Mouse (Mus musculus) thymus, adult 2 months (tissue): ENCODE results near the gene Faap100. TPM values are rescaled to one million over a fixed set of nuclear protein-coding genes. Genes with fewer than 3 reads are reported as not detected.

ENCODE experiments used
- DNase-seq: peaks from one replicate; pipeline ENCODE4 v3.0.0; 2021
- H3K27ac ChIP-seq: fragments of 200-500 bp; 2 replicates; pipeline ENCODE4 v1.5.1; 2012; ENCODE audit warnings: low read length, control low read depth; ENCODE audit not compliant: control insufficient read depth, insufficient read depth
- H3K27me3 ChIP-seq: fragments of 200-500 bp; 2 replicates; pipeline ENCODE4 v1.6.1; 2012; ENCODE audit warnings: mild to moderate bottlenecking, low read length, moderate library complexity, mixed read lengths; ENCODE audit not compliant: control insufficient read depth, insufficient read depth
- H3K36me3 ChIP-seq: fragments of 200-500 bp; 2 replicates; pipeline ENCODE4 v1.6.1; 2012; ENCODE audit warnings: mild to moderate bottlenecking, low read length, moderate library complexity; ENCODE audit not compliant: control insufficient read depth, insufficient read depth
- H3K4me1 ChIP-seq: fragments of 200-500 bp; replicated peaks from 2 replicates; pipeline ENCODE4 v1.6.1; 2012; ENCODE audit warnings: low read length; ENCODE audit not compliant: control insufficient read depth, insufficient read depth
- H3K4me3 ChIP-seq: fragments of 200-500 bp; 2 replicates; pipeline ENCODE4 v1.5.1; 2012; ENCODE audit warnings: mild to moderate bottlenecking, low read length, control low read depth, moderate library complexity; ENCODE audit not compliant: control insufficient read depth, insufficient read depth
- CTCF ChIP-seq: fragments of 200-500 bp; IDR thresholded peaks from 2 replicates; pipeline ENCODE4 v1.5.1; 2012; ENCODE audit warnings: mild to moderate bottlenecking, control low read depth, low read length, moderate library complexity, borderline replicate concordance; ENCODE audit not compliant: control insufficient read depth, poor library complexity, insufficient read depth; ENCODE audit errors: extremely low read depth
- POLR2A ChIP-seq: fragments of 200-500 bp; IDR thresholded peaks from 2 replicates; pipeline ENCODE4 v1.6.1; 2012; ENCODE audit warnings: mild to moderate bottlenecking, low read length, control low read depth, moderate library complexity; ENCODE audit not compliant: control insufficient read depth, poor library complexity, insufficient read depth; ENCODE audit errors: extremely low read depth
- WGBS: fragments of 180-500 bp; shearing (Covaris S2); methylation state at CpG from one replicate; pipeline ENCODE4 v1.1.7; 2018; 5-methylcytosine and 5-hydroxymethylcytosine counted together
- polyA plus RNA-seq: library from polyadenylated mRNA; depleted of rRNA; stranded (reverse); fragments of >200 nt; gene quantifications from 2 replicates; pipeline ENCODE4 v1.2.3, GENCODE M21; 2012; rRNA removed

The Faap100 gene
- polyA plus RNA-seq, 1 experiment = 64.4 TPM

DNA sequence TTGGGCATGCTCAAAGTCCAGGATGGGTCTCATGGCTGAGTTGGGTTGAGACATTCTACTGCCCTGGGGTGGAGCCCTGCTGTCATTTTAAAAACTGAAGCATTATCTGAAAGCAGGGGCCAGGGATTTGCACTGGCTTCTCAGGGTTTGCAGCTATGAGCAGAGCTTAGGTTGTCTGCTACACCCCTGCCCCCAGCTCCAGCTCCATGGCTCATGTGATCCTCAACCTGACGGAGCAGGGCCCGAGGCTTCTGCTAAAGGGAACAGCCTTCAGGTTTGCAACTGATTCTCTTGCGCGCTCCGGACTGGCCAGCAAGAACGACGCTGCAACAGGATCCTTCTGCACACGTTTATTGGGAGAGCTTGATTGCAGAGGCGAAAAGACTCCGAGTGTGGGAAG lies 58.4 kb downstream of the Faap100 start:
- no peak overlapping the region for H3K27ac ChIP-seq
- peaks cover 11% of the 10 kb centered on the region for H3K4me1 ChIP-seq
- WGBS = 97% methylated on average over 10 of the region's 10 CpGs
- no peaks in the 10 kb centered on the region for H3K36me3 ChIP-seq
- no peak for DNase-seq
- H3K27me3 ChIP-seq = no peaks in the 10 kb centered on the region
- no peak overlapping the region for H3K4me3 ChIP-seq
- TF ChIP-seq CTCF (no peak), POLR2A (no peak)

GRCm38 (mm10) chr11:120319310-120319709 lies 59.3 kb downstream of the Faap100 start:
- H3K27ac ChIP-seq = no peak overlapping the region
- TF ChIP-seq CTCF = no peak
- TF ChIP-seq POLR2A = no peak
- no peaks in the 10 kb centered on the region for H3K27me3 ChIP-seq
- H3K36me3 ChIP-seq = no peaks in the 10 kb centered on the region
- peaks cover 12% of the 10 kb centered on the region for H3K4me1 ChIP-seq
- H3K4me3 ChIP-seq = no peak overlapping the region
- WGBS = 92% methylated on average over 5 of the region's 5 CpGs
- no peak for DNase-seq

Other genes starting within 250 kb of the Faap100 start
- 165 and 167 TPM in 2 replicates for gene Slc38a10, start 227.4 kb downstream of the Faap100 start, polyA plus RNA-seq
- 11.0 and 15.1 TPM in 2 replicates for gene Bahcc1, start 145.8 kb downstream of the Faap100 start, polyA plus RNA-seq
- 1,233 and 1,455 TPM in 2 replicates for gene Actg1, start 30.2 kb downstream of the Faap100 start, polyA plus RNA-seq
- 0.19 and 0.37 TPM in 2 replicates for gene Fscn2, start 17.2 kb downstream of the Faap100 start, polyA plus RNA-seq
- gene Nploc4, start 58.9 kb upstream of the Faap100 start, polyA plus RNA-seq = 71.4 and 86.4 TPM in 2 replicates
- gene Tspan10, start 63.9 kb upstream of the Faap100 start, polyA plus RNA-seq = 16.8 and 24.0 TPM in 2 replicates
- 0.55 and 0.64 TPM in 2 replicates for gene Pde6g, start 74.7 kb upstream of the Faap100 start, polyA plus RNA-seq
- gene Oxld1, start 79.3 kb upstream of the Faap100 start, polyA plus RNA-seq = 15.5 and 17.3 TPM in 2 replicates
- 25.6 and 30.1 TPM in 2 replicates for gene Ccdc137, start 79.4 kb upstream of the Faap100 start, polyA plus RNA-seq
- gene Arl16, start 88.8 kb upstream of the Faap100 start, polyA plus RNA-seq = 25.9 and 28.4 TPM in 2 replicates
- 89.6 and 92.3 TPM in 2 replicates for gene Mrpl12, start 105.8 kb upstream of the Faap100 start, polyA plus RNA-seq
- 102 and 103 TPM in 2 replicates for gene Slc25a10, start 113.1 kb upstream of the Faap100 start, polyA plus RNA-seq
- 1.0 TPM in 2 replicates for gene Gcgr, start 151.9 kb upstream of the Faap100 start, polyA plus RNA-seq
- 167 and 191 TPM in 2 replicates for gene Mcrip1, start 171.0 kb upstream of the Faap100 start, polyA plus RNA-seq
- gene Ppp1r27, start 172.4 kb upstream of the Faap100 start, polyA plus RNA-seq = 5.0 and 6.4 TPM in 2 replicates
- 125 and 139 TPM in 2 replicates for gene P4hb, start 194.5 kb upstream of the Faap100 start, polyA plus RNA-seq
- 1,184 and 1,219 TPM in 2 replicates for gene Arhgdia, start 202.9 kb upstream of the Faap100 start, polyA plus RNA-seq
- 60.9 and 74.6 TPM in 2 replicates for gene Alyref, start 219.6 kb upstream of the Faap100 start, polyA plus RNA-seq
- 127 and 140 TPM in 2 replicates for gene Anapc11, start 219.7 kb upstream of the Faap100 start, polyA plus RNA-seq
- gene Npb, start 229.7 kb upstream of the Faap100 start, polyA plus RNA-seq = 2.2 and 2.8 TPM in 2 replicates
- gene Pcyt2, start 239.2 kb upstream of the Faap100 start, polyA plus RNA-seq = 247 and 260 TPM in 2 replicates
- 169 and 184 TPM in 2 replicates for gene Sirt7, start 246.5 kb upstream of the Faap100 start, polyA plus RNA-seq